Mouse (Mus musculus): ENCODE measurements around the gene Pltp. TPM values are rescaled to one million over a fixed set of nuclear protein-coding genes. Genes with fewer than 3 reads are reported as not detected.

Pltp gene
- polyA plus RNA-seq, 1 experiment from 2014 or later: 193 TPM

DNA sequence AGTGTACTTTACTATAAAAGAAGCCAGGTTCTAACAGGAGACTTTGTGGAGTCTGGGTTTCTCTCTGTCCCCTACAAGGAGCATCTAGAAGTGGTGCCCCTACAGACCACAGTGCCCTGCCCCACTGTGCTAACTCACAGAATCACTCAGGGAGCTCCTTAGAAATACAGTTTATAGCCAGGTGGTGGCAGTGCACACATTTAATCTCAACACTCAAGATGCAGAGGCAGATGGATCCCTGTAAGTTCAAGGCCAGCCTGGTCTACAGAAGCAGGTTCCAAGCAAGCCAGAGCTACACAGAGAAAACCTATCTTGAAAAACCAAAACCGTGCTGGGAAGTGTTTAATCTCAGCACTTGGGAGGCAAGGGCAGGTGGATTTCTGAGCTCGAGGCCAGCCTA is 63.7 kb downstream of the Pltp start:
- no peak overlapping the region for H3K27ac ChIP-seq (ENCODE audit: low read length)
- no peak overlapping the region for H3K4me3 ChIP-seq (ENCODE audit: low read length)
- no peak overlapping the region for H3K4me2 ChIP-seq (ENCODE audit: low read depth, low read length)
- ATAC-seq (ENCODE audit: low read depth): no peak
- WGBS: 83% methylated on average over 2 of the region's 2 CpGs
- H3K4me1 ChIP-seq (replicated peaks; ENCODE audit: control insufficient read depth, insufficient read depth, low read length): no peaks in the 10 kb centered on the region
- no peaks in the 10 kb centered on the region for H3K9me3 ChIP-seq (ENCODE audit: control insufficient read depth, low read length)
- peaks cover 27% of the 10 kb centered on the region for H3K36me3 ChIP-seq (ENCODE audit: control insufficient read depth, insufficient read depth, low read length)
- H3K27me3 ChIP-seq (ENCODE audit: control insufficient read depth, insufficient read depth, low read depth, low read length): no peaks in the 10 kb centered on the region
- H3K9ac ChIP-seq (ENCODE audit: low read length): no peak overlapping the region

GRCm38 (mm10) chr2:164793236-164793635 is 64.3 kb downstream of the Pltp start:
- Histone ChIP-seq H3K4me3 (ENCODE audit: low read length) (no peak overlapping the region), H3K4me1 (replicated peaks; ENCODE audit: control insufficient read depth, insufficient read depth, low read length) (no peaks in the 10 kb centered on the region), H3K9me3 (ENCODE audit: control insufficient read depth, low read length) (no peaks in the 10 kb centered on the region), H3K36me3 (ENCODE audit: control insufficient read depth, insufficient read depth, low read length) (peaks cover 27% of the 10 kb centered on the region), H3K4me2 (ENCODE audit: low read depth, low read length) (no peak overlapping the region), H3K9ac (ENCODE audit: low read length) (no peak overlapping the region), H3K27me3 (ENCODE audit: control insufficient read depth, insufficient read depth, low read depth, low read length) (no peaks in the 10 kb centered on the region), H3K27ac (ENCODE audit: low read length) (no peak overlapping the region)
- 69% methylated on average over 3 of the region's 3 CpGs for WGBS
- ATAC-seq (ENCODE audit: low read depth): no peak

DNA sequence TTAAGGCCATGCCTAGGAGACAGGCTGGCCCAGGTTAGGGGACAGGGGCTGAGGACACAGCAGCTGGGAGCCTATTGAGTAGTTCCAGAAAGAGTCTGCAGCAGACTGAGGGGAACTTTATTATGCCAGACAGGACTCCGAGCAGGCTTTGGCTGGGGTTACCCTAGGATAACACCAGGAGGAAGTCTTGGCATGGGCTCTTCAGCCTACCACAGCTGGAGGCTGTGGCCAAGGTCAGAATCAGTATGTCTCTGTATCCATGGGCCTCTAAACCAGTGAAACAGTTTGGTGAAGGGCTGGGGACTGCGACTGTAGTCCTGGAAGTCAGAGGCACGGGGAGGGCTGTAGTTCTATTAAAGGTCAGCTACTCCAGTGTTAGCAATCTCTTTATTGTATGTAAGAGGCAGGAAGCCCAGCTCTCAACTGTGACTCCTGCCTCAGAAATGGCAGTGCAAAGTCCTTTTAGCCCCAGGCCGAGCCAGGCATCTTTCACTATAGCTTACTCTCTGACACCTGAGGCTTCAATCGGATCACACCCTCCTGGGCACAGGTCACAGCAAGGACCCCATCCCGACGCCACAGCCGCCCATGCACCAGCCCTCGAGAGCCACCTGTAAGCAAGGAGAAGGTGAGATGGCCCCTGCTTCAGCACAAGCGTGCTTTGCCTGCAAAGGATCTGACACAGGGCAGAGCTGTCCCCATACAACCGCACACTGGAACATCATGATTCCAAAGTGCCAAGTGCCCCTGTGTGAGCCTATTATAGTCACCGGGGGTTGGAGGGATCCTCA is 64.9 kb downstream of the Pltp start:
- H3K27me3 ChIP-seq (ENCODE audit: control insufficient read depth, insufficient read depth, low read depth, low read length): no peaks in the 10 kb centered on the region
- no peaks in the 10 kb centered on the region; the same call in 1 of the 2 replicates for H3K4me1 ChIP-seq (replicated peaks; ENCODE audit: control insufficient read depth, insufficient read depth, low read length)
- no peak for ATAC-seq (ENCODE audit: low read depth)
- H3K9ac ChIP-seq (ENCODE audit: low read length): no peak overlapping the region
- H3K4me3 ChIP-seq (ENCODE audit: low read length): no peak overlapping the region
- no peaks in the 10 kb centered on the region for H3K9me3 ChIP-seq (ENCODE audit: control insufficient read depth, low read length)
- WGBS: 93% methylated on average over 12 of the region's 12 CpGs
- H3K36me3 ChIP-seq (ENCODE audit: control insufficient read depth, insufficient read depth, low read length): peaks cover 24% of the 10 kb centered on the region
- H3K4me2 ChIP-seq (ENCODE audit: low read depth, low read length): no peak overlapping the region
- no peak overlapping the region for H3K27ac ChIP-seq (ENCODE audit: low read length)

DNA sequence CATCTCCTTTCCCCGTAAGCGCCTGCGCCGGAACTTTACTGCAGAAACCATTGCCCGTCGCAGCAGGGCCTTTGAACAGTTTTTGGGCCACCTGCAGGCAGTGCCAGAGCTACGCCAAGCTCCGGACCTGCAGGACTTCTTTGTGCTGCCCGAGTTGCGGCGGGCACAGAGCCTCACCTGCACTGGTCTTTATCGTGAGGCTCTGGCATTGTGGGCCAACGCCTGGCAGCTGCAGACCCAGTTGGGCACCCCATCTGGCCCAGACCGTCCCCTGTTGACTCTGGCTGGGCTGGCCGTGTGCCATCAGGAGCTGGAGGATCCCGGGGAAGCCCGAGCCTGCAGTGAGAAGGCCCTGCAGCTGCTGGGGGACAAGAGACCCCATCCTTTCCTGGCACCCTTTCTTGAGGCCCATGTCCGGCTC is 65.7 kb downstream of the Pltp start:
- ATAC-seq (ENCODE audit: low read depth): no peak
- peaks cover 24% of the 10 kb centered on the region for H3K36me3 ChIP-seq (ENCODE audit: control insufficient read depth, insufficient read depth, low read length)

GRCm38 (mm10) chr2:164790451-164790850 is 67.1 kb downstream of the Pltp start:
- 48% methylated on average over 4 of the region's 4 CpGs for whole genome bisulfite sequencing
- H3K9ac ChIP-seq (ENCODE audit: low read length): no peak overlapping the region
- H3K4me1 ChIP-seq (replicated peaks; ENCODE audit: control insufficient read depth, insufficient read depth, low read length): peaks cover 9% of the 10 kb centered on the region
- peaks cover 24% of the 10 kb centered on the region for H3K36me3 ChIP-seq (ENCODE audit: control insufficient read depth, insufficient read depth, low read length)
- no peak overlapping the region for H3K27ac ChIP-seq (ENCODE audit: low read length)
- H3K4me2 ChIP-seq (ENCODE audit: low read depth, low read length): no peak overlapping the region
- H3K4me3 ChIP-seq (ENCODE audit: low read length): no peak overlapping the region
- H3K9me3 ChIP-seq (ENCODE audit: control insufficient read depth, low read length): no peaks in the 10 kb centered on the region
- H3K27me3 ChIP-seq (ENCODE audit: control insufficient read depth, insufficient read depth, low read depth, low read length): no peaks in the 10 kb centered on the region
- ATAC-seq (ENCODE audit: low read depth): no peak

More for the DNA sequence above, 65.7 kb downstream of the Pltp start:
- WGBS: 83% methylated on average over 18 of the region's 18 CpGs
- Histone ChIP-seq H3K9me3 (ENCODE audit: control insufficient read depth, low read length) (no peaks in the 10 kb centered on the region), H3K4me3 (ENCODE audit: low read length) (no peak overlapping the region), H3K27ac (ENCODE audit: low read length) (no peak overlapping the region), H3K27me3 (ENCODE audit: control insufficient read depth, insufficient read depth, low read depth, low read length) (no peaks in the 10 kb centered on the region), H3K9ac (ENCODE audit: low read length) (no peak overlapping the region), H3K4me1 (replicated peaks; ENCODE audit: control insufficient read depth, insufficient read depth, low read length) (peaks cover 4% of the 10 kb centered on the region), H3K4me2 (ENCODE audit: low read depth, low read length) (no peak overlapping the region)

Other genes with a start within 250 kb of the Pltp start
- not detected in 2 replicates for gene Wfdc6b, start 244.2 kb downstream of the Pltp start, polyA plus RNA-seq (2015; fragmentation: Nextera tagmentation; extraction: Ambion mirVana)
- gene Wfdc8, start 244.1 kb downstream of the Pltp start, polyA plus RNA-seq (2015; fragmentation: Nextera tagmentation; extraction: Ambion mirVana): not detected in 2 replicates
- gene Wfdc16, start 218.9 kb downstream of the Pltp start, polyA plus RNA-seq (2015; fragmentation: Nextera tagmentation; extraction: Ambion mirVana): not detected in 2 replicates
- 0.50 TPM in 1 of 2 replicates, not detected in the other for gene Wfdc10, start 201.7 kb downstream of the Pltp start, polyA plus RNA-seq (2015; fragmentation: Nextera tagmentation; extraction: Ambion mirVana)
- not detected in 2 replicates for gene Wfdc9, start 201.1 kb downstream of the Pltp start, polyA plus RNA-seq (2015; fragmentation: Nextera tagmentation; extraction: Ambion mirVana)
- gene Wfdc11, start 183.6 kb downstream of the Pltp start, polyA plus RNA-seq (2015; fragmentation: Nextera tagmentation; extraction: Ambion mirVana): not detected in 2 replicates
- gene Wfdc13, start 172.6 kb downstream of the Pltp start, polyA plus RNA-seq (2015; fragmentation: Nextera tagmentation; extraction: Ambion mirVana): 0.20 and 0.46 TPM in 2 replicates
- gene Spint4, start 159.2 kb downstream of the Pltp start, polyA plus RNA-seq (2015; fragmentation: Nextera tagmentation; extraction: Ambion mirVana): not detected in 2 replicates
- gene Spint5, start 142.4 kb downstream of the Pltp start, polyA plus RNA-seq (2015; fragmentation: Nextera tagmentation; extraction: Ambion mirVana): not detected in 2 replicates
- 2.0 and 2.9 TPM in 2 replicates for gene Wfdc3, start 111.8 kb downstream of the Pltp start, polyA plus RNA-seq (2015; fragmentation: Nextera tagmentation; extraction: Ambion mirVana)
- gene Dnttip1, start 111.7 kb downstream of the Pltp start, polyA plus RNA-seq (2015; fragmentation: Nextera tagmentation; extraction: Ambion mirVana): 61.3 and 71.9 TPM in 2 replicates
- gene Ube2c, start 87.8 kb downstream of the Pltp start, polyA plus RNA-seq (2015; fragmentation: Nextera tagmentation; extraction: Ambion mirVana): 494 and 533 TPM in 2 replicates
- gene Tnnc2, start 77.7 kb downstream of the Pltp start, polyA plus RNA-seq (2015; fragmentation: Nextera tagmentation; extraction: Ambion mirVana): 27.9 and 94.5 TPM in 2 replicates
- gene Snx21, start 71.9 kb downstream of the Pltp start, polyA plus RNA-seq (2015; fragmentation: Nextera tagmentation; extraction: Ambion mirVana): 23.9 and 30.6 TPM in 2 replicates
- 21.9 and 24.5 TPM in 2 replicates for gene Acot8, start 52.8 kb downstream of the Pltp start, polyA plus RNA-seq (2015; fragmentation: Nextera tagmentation; extraction: Ambion mirVana)
- 7.9 and 8.9 TPM in 2 replicates for gene Zswim3, start 52.6 kb downstream of the Pltp start, polyA plus RNA-seq (2015; fragmentation: Nextera tagmentation; extraction: Ambion mirVana)
- 16.6 and 16.9 TPM in 2 replicates for gene Zswim1, start 35.0 kb downstream of the Pltp start, polyA plus RNA-seq (2015; fragmentation: Nextera tagmentation; extraction: Ambion mirVana)
- not detected in 2 replicates for gene Spata25, start 29.2 kb downstream of the Pltp start, polyA plus RNA-seq (2015; fragmentation: Nextera tagmentation; extraction: Ambion mirVana)
- gene Ctsa, start 24.8 kb downstream of the Pltp start, polyA plus RNA-seq (2015; fragmentation: Nextera tagmentation; extraction: Ambion mirVana): 156 and 161 TPM in 2 replicates
- 7.1 and 7.8 TPM in 2 replicates for gene Neurl2, start 24.3 kb downstream of the Pltp start, polyA plus RNA-seq (2015; fragmentation: Nextera tagmentation; extraction: Ambion mirVana)
- gene Pcif1, start 21.6 kb upstream of the Pltp start, polyA plus RNA-seq (2015; fragmentation: Nextera tagmentation; extraction: Ambion mirVana): 75.3 and 75.8 TPM in 2 replicates
- 14.3 and 14.6 TPM in 2 replicates for gene Zfp335, start 54.0 kb upstream of the Pltp start, polyA plus RNA-seq (2015; fragmentation: Nextera tagmentation; extraction: Ambion mirVana)
- 2.0 and 7.8 TPM in 2 replicates for gene Mmp9, start 83.1 kb upstream of the Pltp start, polyA plus RNA-seq (2015; fragmentation: Nextera tagmentation; extraction: Ambion mirVana)
- gene Slc12a5, start 103.1 kb upstream of the Pltp start, polyA plus RNA-seq (2015; fragmentation: Nextera tagmentation; extraction: Ambion mirVana): 0.47 and 0.53 TPM in 2 replicates
- 64.3 and 64.4 TPM in 2 replicates for gene Ncoa5, start 177.2 kb upstream of the Pltp start, polyA plus RNA-seq (2015; fragmentation: Nextera tagmentation; extraction: Ambion mirVana)
- gene Cd40, start 197.9 kb upstream of the Pltp start, polyA plus RNA-seq (2015; fragmentation: Nextera tagmentation; extraction: Ambion mirVana): 41.7 and 41.9 TPM in 2 replicates
- gene 1700025C18Rik, start 233.0 kb upstream of the Pltp start, polyA plus RNA-seq (2015; fragmentation: Nextera tagmentation; extraction: Ambion mirVana): not detected in 2 replicates